Mouse (Mus musculus) embryo, embryonic 10 days (tissue): Measurements from ENCODE around the gene Trim44.

Experiments used
- DNase-seq: peaks from one replicate; pipeline ENCODE4 v3.0.0-alpha.2; 2015; ENCODE audit warnings: low spot score

Trim44 gene

DNA sequence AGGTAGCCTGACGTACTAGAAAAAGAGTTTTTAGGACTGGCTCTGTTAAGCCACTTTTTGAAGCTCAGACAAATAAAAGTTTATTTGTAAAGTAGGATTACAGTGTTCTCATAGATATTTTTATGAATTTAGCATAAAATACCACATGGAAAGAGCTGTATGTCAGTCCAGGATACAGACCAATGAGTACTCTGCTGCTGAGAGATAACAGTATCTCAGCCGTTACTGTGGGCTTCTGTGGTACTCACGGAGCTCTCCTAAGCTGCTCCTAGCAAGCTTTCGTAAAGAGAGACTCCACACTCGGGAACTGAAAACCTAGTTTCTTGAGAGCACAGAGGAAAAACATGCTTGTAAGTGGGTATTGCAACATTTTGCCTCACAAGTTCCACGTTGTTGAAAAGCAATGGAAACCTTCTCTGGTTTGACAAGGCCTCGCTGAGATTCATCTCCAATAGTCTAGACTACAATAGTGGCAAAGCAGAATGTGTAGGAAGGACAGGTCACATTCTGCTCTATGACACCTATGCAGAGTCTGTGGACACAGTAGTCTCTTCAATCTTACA, 41.6 kb downstream of the Trim44 start:
- DNase-seq = no peak

DNA sequence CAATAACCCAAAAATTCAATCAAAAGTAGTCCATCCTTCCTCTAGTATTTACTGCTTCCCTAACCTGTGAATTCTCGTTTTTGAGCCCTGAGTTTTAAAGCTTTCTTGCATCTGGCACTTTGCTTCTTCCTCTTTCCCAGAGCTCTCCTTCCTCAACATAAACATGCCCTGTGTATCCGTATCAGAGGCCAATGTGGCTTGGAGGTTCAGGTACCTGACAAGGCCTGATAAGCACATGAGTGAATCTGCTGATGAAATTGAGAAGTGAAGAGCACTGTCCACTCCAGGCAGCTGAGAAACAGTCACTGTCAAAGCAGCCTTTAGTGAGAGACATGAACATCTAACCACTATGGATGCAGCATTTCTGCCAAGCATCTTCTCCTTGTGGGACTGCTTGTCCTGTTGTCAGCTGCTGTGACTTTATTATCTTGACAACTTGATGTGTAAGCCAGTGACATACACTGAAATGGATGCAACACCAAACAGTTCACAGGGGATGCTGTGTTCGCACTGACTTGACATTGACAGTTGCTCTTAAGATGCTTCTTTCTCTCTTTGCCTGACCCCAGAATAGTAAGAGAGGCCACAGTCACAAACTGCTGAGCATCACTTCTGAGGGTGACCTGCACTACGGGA, 42.9 kb downstream of the Trim44 start:
- DNase-seq = no peak

DNA sequence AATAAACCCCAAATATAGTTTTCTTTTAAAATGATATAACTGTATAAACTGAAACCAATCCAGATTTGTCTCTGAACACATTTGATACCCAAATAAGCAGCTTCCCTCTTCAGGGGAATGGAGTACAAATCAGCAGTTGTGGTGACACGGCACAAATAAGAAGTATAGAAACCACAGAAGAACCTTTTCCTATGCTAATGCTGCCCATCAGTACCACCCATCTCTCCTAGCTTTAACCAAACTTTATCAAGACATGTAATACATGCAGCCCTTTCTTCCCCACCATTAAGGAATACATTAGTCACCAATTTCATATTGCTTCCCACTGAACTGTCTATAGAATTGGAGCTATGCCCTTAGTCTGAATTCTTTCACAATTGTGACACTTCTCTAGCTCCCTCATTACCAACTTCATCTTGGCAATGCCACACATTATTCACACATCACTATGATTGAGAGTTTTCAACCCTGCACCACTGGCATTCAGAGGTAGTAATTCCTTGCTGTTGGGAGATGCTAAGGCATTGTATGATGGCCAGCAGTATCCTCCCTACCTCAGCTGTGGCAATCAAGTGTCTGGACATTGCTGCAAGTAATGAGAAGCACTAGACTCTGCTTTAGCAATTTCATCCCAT, 44.6 kb downstream of the Trim44 start:
- no peak for DNase-seq

DNA sequence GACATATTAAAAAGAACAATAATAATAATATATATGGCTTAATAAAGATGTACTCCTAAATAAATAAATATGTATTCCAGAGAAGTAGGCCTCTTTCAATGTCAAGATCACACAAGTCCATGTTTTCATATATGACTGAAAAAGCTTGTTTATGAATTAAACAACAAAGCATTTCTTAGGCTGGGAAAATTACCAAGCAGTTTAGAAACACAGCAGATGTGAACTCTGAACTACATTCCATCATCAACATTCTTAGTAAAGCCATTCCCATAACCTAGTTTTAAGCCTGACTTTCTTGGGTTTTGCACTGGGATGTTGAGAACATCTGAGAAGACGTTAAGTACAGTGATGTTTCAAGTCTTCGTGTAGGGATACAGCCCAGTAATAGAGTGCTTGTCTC, 45.4 kb downstream of the Trim44 start:
- no peak for DNase-seq

DNA sequence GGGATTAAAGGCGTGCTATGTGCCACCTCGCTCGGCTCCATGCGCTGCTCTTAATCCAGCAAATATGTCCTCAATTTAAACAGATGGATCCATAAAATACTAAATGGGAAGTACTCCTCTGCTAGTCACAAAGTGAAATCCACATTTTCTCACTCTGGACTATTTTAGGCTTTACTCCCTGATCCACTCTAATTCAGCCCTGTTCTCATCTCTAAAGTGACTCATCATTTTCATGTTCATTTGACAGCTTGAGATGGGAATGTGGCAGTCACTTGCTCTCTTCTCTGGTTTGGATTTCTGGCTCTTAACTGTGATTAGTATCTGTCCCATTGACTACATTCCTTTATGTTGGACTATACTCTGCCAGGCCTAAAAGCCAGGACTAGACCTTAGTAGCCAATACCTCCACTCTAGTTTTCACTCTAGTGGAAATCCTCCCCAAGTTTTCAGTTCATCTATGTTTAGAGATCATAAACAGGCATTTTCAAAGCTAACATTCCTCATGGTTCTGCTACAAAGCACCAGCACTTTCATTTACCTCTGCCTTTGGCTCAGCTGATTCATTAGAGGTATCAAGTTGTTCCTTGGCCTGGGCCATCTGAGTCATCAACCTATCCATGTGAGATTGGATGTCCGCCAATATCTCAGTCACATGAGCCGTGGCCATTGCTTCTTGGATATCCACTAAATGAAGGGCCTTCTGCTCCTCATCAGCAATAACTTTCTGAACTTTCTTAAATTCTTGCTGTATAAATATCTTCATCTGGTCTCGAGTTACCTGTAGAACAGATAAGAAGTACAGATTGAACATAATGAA, 50.5 kb downstream of the Trim44 start:
- no peak for DNase-seq

DNA sequence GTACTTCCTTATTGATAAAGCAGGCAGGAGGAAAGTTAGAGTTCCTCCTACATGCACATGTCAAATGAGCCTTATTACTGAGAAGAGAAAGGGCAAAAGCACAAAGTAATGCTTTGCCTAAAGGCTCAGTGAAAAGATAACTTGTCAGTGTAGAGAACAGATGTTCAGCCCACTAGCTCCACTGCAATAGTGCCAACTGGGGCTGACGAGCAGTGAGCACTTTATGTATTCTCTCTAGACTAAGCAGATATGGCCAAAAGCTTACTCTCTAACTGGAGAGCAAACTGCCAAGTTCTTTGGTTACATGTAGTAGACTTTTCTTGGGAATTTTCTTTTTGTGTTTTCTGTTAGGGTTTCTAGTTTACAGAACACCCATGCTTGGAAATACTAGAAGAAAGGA, 53.6 kb downstream of the Trim44 start:
- DNase-seq = no peak

DNA sequence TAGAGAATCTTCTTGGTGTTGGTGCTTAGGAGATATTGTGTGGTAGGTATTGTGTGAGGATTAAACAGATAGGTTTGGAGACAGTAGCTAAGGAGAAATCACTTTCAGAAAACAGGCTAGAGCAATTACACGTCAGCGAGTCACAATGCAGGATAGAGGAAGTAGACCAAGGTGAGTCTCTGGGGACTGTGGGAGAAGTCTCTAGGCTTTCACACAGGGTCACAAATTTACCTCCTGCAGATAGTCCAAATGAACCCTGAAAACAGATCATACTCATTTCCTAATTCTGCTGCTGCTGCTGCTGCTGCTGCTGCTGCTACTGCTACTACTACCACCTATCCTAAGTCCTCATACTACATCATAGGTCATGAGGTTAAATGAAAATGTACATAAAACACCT, 66.2 kb downstream of the Trim44 start:
- DNase-seq = no peak

DNA sequence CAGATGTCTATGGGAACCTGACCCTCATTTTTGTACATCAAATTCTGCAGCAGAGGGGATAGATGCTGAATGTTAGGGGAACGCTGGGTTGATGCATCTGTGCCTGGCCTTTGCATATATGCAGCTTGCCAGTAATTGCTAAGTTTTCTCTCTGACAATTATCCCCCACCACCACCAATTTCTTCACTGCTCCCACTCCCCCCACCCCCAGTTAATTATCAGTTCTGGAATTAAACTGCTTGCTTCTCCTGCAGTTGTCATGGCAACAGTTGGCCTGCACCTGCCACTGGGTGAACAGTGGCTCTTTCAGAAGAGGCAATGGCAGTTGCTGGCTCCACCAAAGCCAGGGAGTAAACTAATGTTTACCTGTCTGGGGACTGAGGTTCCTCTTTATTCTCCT, 70.8 kb downstream of the Trim44 start:
- no peak for DNase-seq

DNA sequence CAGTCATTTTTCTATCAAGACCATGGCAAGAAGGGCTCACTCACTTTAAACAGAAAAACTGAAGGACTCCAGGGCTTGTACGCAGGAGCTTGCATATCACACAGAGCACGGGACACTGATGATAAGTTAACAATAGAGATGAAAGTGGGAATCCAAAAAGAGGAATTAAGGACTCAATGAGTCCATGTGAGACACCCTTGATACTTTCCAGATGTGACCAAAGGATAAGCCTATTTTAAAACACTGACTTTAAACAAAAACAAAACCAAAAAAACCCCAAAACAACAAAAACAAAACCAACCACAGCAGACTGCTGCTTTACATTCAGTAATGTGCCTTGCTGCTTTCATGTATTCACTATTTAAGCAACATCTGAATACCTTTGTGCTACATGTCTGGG, 75.7 kb downstream of the Trim44 start:
- DNase-seq = no peak

DNA sequence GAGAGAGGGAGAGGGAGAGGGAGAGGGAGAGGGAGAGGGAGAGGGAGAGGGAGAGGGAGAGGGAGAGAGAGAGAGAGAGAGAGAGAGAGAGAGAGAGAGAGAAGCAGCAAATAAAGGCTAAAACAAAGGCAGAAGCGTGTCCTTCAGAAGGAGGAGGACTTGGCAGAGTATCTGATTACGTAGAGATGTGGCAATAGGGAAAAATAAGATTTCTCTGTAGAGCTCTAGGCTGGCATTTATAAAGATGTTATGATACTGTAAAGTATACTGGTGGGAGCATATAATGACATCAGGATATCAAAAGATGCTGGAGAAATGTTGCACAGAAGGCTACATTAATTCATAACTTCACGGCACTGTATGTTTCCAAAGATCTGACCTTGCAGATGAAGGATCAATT, 76.5 kb downstream of the Trim44 start:
- DNase-seq = no peak

DNA sequence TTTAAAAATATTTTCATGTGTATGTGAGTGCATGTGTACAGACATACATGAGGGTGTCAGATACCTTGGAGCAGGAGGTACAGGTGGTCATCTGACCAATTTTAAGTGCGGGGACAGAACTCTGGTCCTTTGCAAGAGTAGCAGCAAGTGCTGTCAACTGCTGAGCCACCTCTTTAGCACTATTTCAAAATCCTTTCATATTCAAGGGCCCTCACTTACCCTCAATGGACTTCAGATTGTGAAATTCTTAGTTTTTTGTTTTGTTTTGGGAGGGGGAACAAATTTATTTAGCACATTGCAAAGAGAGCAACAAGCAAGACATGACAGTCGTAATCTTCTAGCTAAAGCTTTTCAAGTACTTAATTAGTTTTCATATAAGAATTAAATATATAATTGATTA, 81.7 kb downstream of the Trim44 start:
- no peak for DNase-seq

DNA sequence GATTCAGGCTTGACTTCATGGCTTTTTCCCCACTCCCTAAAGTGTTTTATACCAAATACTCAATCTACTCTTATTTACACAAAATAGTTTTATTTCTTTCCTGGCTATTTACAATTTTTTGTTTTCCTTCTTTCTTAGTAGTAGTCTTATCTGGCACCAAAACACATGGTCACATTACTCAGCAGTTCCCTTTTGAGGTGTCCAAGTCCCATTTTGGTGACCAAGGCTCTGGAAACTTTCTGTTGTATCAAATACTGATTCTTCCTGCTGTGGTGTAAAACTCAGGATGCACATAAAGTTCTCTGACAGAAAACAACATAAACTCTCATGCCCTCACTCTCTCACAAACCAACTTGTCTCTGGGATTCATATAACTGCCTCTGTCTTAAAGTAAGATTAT, 83.3 kb downstream of the Trim44 start:
- DNase-seq = no peak

DNA sequence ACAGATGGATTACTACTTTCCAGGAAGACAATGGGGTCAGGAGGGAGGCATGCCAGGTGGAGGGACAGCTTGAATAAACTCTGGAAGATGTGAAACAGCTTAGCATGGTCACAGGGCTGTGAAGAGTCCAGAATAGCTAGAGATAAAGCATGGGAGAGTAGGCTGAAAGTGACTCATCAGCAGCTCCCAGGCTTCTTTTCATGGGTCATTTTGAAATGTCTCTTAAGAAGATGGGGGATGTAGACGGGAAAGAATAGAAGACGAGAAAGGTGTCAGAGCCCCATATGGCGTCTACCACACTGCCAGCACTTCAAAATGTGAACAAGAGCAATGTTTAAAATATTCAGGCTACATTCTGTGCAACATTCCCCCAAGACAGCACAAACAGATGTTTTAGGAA, 91.1 kb downstream of the Trim44 start:
- DNase-seq = no peak

DNA sequence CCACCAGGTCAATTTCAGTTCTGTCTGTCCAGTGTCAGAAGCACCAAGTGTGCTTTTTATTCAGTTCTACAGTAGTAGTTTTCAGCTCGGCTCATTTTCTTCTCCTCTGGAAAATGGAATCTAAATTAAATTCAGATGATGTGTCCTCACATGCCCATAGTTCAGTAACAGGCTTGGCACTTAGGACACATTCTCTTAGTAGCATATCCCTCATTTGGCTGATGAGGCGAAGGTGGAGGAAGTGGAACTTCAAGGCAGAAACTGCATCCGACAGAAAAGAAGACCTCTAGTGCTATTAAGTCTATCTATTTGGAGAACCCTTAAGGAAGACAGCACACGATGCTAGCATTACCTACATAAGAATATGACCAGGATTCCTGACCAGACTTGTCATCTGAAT, 92.5 kb downstream of the Trim44 start:
- no peak for DNase-seq

DNA sequence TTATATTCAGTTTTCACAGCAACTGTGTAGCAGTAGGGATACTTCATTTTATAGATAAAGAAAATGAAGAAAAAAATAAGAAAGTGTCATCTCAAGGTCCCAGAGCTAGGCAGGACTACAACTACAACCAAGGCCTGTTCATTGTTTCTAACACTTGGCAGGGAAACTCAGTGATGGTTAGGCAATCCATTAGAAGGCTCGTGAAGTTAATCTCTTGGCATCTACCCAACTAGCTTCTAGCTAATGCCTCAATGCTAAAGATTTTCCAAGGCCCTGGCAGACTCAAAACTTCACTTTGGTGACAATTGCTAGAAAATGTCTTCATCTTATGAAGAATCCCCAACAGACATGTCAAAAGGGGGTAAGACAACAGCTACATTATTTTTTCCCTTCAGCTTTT, 93.0 kb downstream of the Trim44 start:
- no peak for DNase-seq

DNA sequence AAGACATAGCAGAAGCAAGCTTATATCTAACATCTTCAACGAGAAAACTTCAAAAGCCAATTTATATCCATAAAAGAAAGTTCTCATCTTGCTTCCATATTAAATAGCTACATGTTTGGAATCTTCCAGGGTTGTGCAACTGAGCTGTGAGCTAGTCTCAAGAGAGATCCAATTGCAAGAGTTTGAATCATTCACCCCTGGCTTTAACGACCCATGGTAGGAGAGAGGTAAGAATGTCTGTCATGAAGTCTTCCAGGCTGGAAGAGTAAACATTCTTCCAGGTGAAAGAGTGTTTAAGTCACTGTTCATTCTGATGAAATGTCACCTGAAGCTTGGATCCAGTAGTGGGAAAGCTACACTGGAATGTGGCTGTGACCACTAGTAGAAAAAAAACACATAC, 93.6 kb downstream of the Trim44 start:
- no peak for DNase-seq

DNA sequence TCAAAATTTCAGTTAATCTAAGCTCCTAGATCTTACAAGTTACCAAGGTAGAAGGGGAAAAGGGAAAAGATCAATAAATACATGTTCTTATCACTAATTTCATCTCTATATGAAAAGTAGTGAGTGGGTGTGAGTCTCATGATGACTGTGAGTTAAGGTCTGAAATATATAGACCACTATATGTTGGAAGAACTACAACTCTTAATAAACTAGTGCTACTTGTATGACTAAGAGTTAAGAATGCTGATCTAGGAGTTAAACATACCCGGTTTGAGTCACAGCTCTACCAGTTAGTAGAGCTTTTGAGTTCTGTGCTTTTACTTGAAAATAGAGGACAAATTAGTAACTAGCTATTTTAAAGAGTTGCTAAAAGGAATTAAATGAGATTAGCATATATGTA, 94.7 kb downstream of the Trim44 start:
- no peak for DNase-seq

DNA sequence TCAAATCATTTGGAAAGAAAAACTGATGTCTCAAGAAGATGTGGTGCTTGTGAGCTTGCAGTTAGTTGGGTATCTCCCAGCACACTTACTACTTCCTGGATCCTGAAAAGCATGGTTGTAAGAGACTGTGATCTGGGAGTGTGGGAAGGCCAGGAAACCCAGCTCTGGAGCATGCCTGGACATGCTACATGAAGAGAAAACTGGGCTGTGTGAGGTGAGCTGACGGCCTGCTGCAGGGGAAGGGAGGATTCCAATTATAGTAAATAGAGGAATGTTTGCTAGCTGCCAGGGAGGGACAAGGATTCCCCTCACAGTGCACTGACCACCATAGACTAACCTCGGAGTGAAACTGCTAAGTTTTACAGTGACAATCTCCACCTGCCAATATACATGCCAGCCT, 104.4 kb downstream of the Trim44 start:
- DNase-seq = no peak

DNA sequence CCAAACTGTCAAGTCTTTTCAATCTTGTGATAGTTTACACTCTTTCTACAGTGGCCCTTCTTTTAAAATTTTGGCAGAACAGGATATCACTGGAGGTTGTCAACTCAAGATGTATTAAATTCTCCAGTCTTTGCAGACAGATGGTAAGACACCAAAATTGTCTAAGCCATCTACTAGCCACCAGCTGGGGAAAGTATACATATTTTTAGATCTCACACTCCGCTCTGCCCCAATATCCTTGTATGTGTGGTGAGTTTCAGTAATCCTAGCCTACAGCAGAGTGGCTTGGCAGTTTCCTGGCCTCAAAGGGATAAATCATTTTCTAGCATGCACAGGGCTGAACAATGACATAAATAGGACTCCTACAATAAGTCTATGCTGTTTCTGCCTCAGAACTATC, 105.1 kb downstream of the Trim44 start:
- no peak for DNase-seq

DNA sequence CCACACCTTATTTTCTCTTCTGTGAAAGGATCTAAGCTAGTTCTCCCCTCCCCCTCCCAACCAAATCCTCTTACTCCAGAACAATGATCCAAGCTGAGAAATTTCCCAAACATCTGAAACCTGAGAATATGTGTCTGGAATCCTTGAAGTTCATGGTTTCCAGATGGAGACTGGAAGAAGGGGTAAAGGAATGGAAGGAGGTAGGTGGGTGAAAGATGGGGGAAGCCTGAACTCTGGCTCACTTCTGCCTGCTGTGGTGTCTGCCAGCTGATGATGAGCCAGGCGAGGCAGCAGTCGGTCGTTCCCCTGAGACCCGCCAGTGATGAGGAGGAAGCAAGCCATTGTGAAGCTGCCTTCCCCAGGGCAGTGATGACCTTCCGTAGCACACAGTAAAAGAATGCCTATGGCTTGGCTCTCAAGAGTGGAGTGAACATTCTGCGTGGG, 112.8 kb downstream of the Trim44 start:
- DNase-seq = peak; percentile 45

DNA sequence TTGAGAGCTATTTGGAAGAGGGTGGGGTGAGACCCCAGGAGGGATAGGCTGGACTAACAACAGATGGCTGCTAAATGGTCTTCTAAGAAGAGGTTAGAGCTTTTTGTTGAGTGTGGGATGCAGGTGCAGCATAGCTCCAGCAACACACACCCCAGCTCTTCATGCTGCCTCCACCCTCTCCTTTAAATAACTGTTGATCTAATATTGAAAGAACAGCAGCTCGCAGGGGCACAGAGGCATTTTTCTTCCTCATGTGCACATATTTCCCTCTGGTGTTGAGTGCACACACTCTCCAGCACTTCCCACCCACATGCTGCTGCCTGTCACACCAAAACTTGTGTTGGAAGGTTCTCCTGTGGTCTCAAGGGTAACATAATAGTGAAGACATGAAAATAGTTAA, 114.4 kb downstream of the Trim44 start:
- DNase-seq = no peak

DNA sequence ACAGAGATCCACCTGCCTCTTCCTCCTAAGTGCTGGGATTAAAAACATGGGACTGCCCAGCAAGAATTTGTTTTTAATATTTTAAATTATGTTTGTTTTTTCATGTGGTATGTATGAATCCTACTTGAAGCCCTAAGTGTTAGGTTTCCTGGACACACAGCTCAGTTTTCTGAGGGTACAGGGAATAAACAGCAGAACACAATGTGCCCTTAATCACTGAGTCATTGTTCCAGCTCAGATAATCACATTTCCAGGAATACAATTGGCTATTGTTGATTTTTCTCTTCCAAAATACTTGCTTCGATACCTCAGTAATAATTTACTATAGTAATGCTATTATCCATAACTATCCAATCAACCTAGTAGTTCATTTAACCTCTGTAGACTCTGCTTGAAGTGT, 115.6 kb downstream of the Trim44 start:
- DNase-seq = no peak

DNA sequence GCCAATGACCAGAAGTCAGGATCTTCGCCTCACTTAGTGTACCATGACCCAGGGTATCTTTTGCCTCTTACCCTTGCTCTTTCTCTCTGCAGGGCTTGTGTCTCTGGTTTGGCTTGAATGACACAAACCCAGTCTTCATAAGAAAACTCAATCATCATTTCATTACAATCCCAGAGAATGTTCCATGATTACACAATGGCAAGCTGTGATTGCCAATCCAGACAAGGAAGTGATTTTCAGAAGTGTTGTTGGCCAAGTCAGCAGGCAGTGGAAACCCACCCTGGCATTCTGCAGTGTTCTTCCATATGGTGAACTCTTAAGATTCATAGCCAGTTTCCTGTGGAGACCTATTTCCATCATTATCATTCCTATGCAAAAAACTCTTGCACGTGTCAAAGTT, 116.1 kb downstream of the Trim44 start:
- no peak for DNase-seq
